Mouse (Mus musculus) left cerebral cortex, adult 18-20 months (tissue): Measurements from ENCODE around the gene Acp5. TPM values are rescaled to one million over a fixed set of nuclear protein-coding genes. Genes with fewer than 3 reads are reported as not detected.

ENCODE experiments used
- DNase-seq, 2 experiments: peaks; one replicate each; pipeline ENCODE4 v3.0.0; 2021 to 2022; ENCODE audit warnings: low spot score in 2 of 2, mixed read lengths in 1 of 2
- microRNA-seq, 2 experiments: library from miRNA; unstranded; fragments of <30 nt; microRNA quantifications; one replicate each; pipeline ENCODE4 v1.2.0; 2021
- total RNA-seq, 2 experiments: library from RNA; stranded (reverse); gene quantifications; 2 replicates each; pipeline ENCODE4 v1.2.3; 2021

The Acp5 gene
- total RNA-seq, 2 experiments from 2014 or later, result 0.59 to 0.63 TPM

GRCm38 (mm10) chr9:22108194-22108593 lies 27.3 kb downstream of the Acp5 start:
- DNase-seq, result no peak

- no peak for DNase-seq
These were observed 35.6 kb downstream of the Acp5 start for GRCm38 (mm10) chr9:22099922-22100321.

GRCm38 (mm10) chr9:22098993-22099696 lies 36.4 kb downstream of the Acp5 start, which contains the start of gene Cnn1:
Gene Cnn1 (plus strand): TSS chr9:22099216.
- DNase-seq, result no peak

- DNase-seq, result peak; percentile 83
These were observed 39.6 kb downstream of the Acp5 start for GRCm38 (mm10) chr9:22095854-22096307.

GRCm38 (mm10) chr9:22092746-22093145 lies 42.8 kb downstream of the Acp5 start:
- no peak for DNase-seq

GRCm38 (mm10) chr9:22089986-22090385 lies 45.5 kb downstream of the Acp5 start:
- no peak for DNase-seq

GRCm38 (mm10) chr9:22089281-22089680 lies 46.2 kb downstream of the Acp5 start:
- DNase-seq, result no peak

- DNase-seq, result no peak
These were observed 48.4 kb downstream of the Acp5 start for GRCm38 (mm10) chr9:22087034-22087618.

- DNase-seq, result no peak
These were observed 49.5 kb downstream of the Acp5 start for GRCm38 (mm10) chr9:22086012-22086411.

GRCm38 (mm10) chr9:22085022-22085834 lies 50.3 kb downstream of the Acp5 start, which contains the start of gene Ecsit:
Gene Ecsit (minus strand): TSS chr9:22085438.
- DNase-seq, result peak; percentile 93 to 95

GRCm38 (mm10) chr9:22084667-22085021 lies 50.9 kb downstream of the Acp5 start:
- no peak for DNase-seq

Small RNAs within 50 kb of the gene (microRNA-seq; reads per million reads assigned to microRNA genes)
- 0.42 to 0.50 reads per million in 2 experiments for gene Mir7084

Other genes with a start within 250 kb of the Acp5 start
- 10 to 100 TPM; 13.8 to 14.0 TPM for gene Rab3d, start 217.5 kb downstream of the Acp5 start, total RNA-seq
- gene Ccdc159, start 208.2 kb downstream of the Acp5 start, total RNA-seq, result 10 to 100 TPM; 18.3 to 18.8 TPM
- gene Tmem205, start 208.2 kb downstream of the Acp5 start, total RNA-seq, result 10 to 100 TPM; 33.5 to 39.8 TPM
- 100 to 1,000 TPM; 171 to 178 TPM for gene Plppr2, start 198.7 kb downstream of the Acp5 start, total RNA-seq
- 10 to 100 TPM; 13.1 to 14.1 TPM for gene Swsap1, start 180.0 kb downstream of the Acp5 start, total RNA-seq
- gene Epor, start 172.2 kb downstream of the Acp5 start, total RNA-seq, result 10 to 100 TPM; 10.7 to 12.9 TPM
- 1 to 10 TPM; 3.7 to 4.0 TPM for gene Rgl3, start 146.3 kb downstream of the Acp5 start, total RNA-seq
- gene Ccdc151, start 133.1 kb downstream of the Acp5 start, total RNA-seq, result 1 to 10 TPM; 8.1 TPM
- gene Prkcsh, start 132.9 kb downstream of the Acp5 start, total RNA-seq, result 10 to 100 TPM; 91.4 to 95.1 TPM
- gene Elavl3, start 83.7 kb downstream of the Acp5 start, total RNA-seq, result 100 to 1,000 TPM; 144 TPM
- gene Gm49318, start 64.5 kb downstream of the Acp5 start, total RNA-seq, result 1 to 10 TPM; 1.4 to 3.8 TPM
- 10 to 100 TPM; 19.8 to 21.1 TPM for gene Zfp653, start 64.3 kb downstream of the Acp5 start, total RNA-seq
- gene Ecsit, start 50.3 kb downstream of the Acp5 start, total RNA-seq, result 10 to 100 TPM; 43.0 to 49.9 TPM
- under 1 TPM; 0.56 to 0.87 TPM for gene Cnn1, start 36.5 kb downstream of the Acp5 start, total RNA-seq
- gene Elof1, start 18.5 kb downstream of the Acp5 start, total RNA-seq, result 10 to 100 TPM; 64.7 to 65.0 TPM
- gene Pigyl, start 21.1 kb upstream of the Acp5 start, total RNA-seq, result 10 to 100 TPM; 39.8 to 40.6 TPM
- gene Zfp872, start 52.4 kb upstream of the Acp5 start, total RNA-seq, result not detected
- 10 to 100 TPM; 20.4 to 21.0 TPM for gene Zfp809, start 90.0 kb upstream of the Acp5 start, total RNA-seq
- 1 to 10 TPM; 4.3 to 4.4 TPM for gene Zfp599, start 124.2 kb upstream of the Acp5 start, total RNA-seq
- 10 to 100 TPM; 13.5 to 15.2 TPM for gene Zfp810, start 171.9 kb upstream of the Acp5 start, total RNA-seq